Mouse (Mus musculus) liver, postnatal 0 days (tissue): ENCODE results near the gene Fh1.

Source experiments
- CTCF ChIP-seq: sonication (generic); IDR thresholded peaks from 2 replicates; pipeline ENCODE4 v1.5.1; 2016; ENCODE audit warnings: antibody characterized with exemption, low read depth
- EP300 ChIP-seq: IDR thresholded peaks from 2 replicates; pipeline ENCODE4 v1.6.1; 2016; ENCODE audit warnings: antibody characterized with exemption, low read depth, mild to moderate bottlenecking

DNA sequence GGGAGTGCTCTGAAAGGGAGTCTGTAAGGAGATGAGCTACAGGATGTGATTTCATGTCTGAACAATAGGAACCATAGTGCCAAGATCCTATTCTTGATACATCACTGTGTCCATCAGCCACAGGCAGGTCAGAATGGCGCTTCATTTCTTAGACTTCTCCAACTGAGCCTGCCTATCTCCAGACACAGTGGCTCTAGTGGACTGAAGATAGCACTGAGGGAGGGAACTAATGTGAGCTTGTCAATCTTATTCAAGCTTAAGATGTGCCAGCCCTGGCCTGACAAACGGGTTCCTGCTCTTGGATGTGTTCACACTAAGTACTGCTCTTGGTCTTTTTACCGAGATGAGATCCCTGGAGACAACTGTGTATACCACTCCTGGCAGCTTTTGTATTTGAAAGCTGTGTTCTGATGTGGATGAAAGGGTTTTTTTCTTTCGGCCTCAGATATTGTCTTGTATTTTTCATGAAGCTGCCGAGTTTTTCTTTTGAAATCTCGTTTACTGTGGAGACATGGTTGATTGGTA is 59.8 kb downstream of the Fh1 start:
- TF ChIP-seq CTCF (no peak), EP300 (no peak)
